Mouse (Mus musculus) liver, embryonic 14.5 days (tissue): ENCODE results near the gene Lgals2. TPM values are rescaled to one million over a fixed set of nuclear protein-coding genes. Genes with fewer than 3 reads are reported as not detected.

Source experiments
- ATAC-seq: fragments of 200-750 bp; cut with Nextera tagmentation; 2 replicates; pipeline ENCODE4 v1.8.0; 2017; ENCODE audit warnings: moderate number of reproducible peaks, mild to moderate bottlenecking, moderate library complexity; ENCODE audit not compliant: insufficient read depth
- DNase-seq, 3 experiments: peaks; one replicate each; pipeline ENCODE4 v3.0.0-alpha.2; 2012 to 2013; ENCODE audit warnings: low read depth in 3 of 3, low spot score in 3 of 3
- H3K27ac ChIP-seq: fragments of 300-500 bp; sonication (generic); 2 replicates; pipeline ENCODE4 v1.5.1; 2014; ENCODE audit warnings: moderate library complexity, mild to moderate bottlenecking, control low read depth, inconsistent platforms
- H3K27me3 ChIP-seq: fragments of 300-500 bp; sonication (generic); 2 replicates; pipeline ENCODE4 v1.6.1; 2014; ENCODE audit warnings: mild to moderate bottlenecking, low read length, moderate library complexity; ENCODE audit not compliant: control insufficient read depth, insufficient read depth
- H3K36me3 ChIP-seq: fragments of 300-500 bp; sonication (generic); replicated peaks from 2 replicates; pipeline ENCODE4 v1.6.1; 2014; ENCODE audit warnings: low read depth; ENCODE audit not compliant: control insufficient read depth, insufficient read depth
- H3K4me1 ChIP-seq, 2 experiments: fragments of 200-500 bp in 1 of 2; fragments of 300-500 bp in 1 of 2; sonication (generic) in 1 of 2; replicated peaks; 2 replicates each; pipeline ENCODE4 v1.6.1; 2012 to 2014; ENCODE audit warnings: antibody characterized with exemption in 1 of 2, inconsistent platforms in 1 of 2, low read length in 1 of 2; ENCODE audit not compliant: control insufficient read depth in 2 of 2, insufficient read depth in 2 of 2
- H3K4me2 ChIP-seq: fragments of 300-500 bp; sonication (generic); 2 replicates; pipeline ENCODE4 v1.6.1; 2014; ENCODE audit warnings: low read depth, mild to moderate bottlenecking, control low read depth, moderate library complexity
- H3K4me3 ChIP-seq, 2 experiments: fragments of 200-500 bp in 1 of 2; fragments of 300-500 bp in 1 of 2; sonication (generic) in 1 of 2; 2 replicates each; pipeline ENCODE4 v1.5.1; 2012 to 2014; ENCODE audit warnings: low read depth in 2 of 2, low read length in 2 of 2, mild to moderate bottlenecking in 2 of 2, control low read depth in 1 of 2, inconsistent platforms in 1 of 2, moderate library complexity in 1 of 2; ENCODE audit not compliant: insufficient read depth in 1 of 2
- H3K9ac ChIP-seq: fragments of 300-500 bp; sonication (generic); replicated peaks from 2 replicates; pipeline ENCODE4 v1.6.1; 2014; ENCODE audit warnings: mild to moderate bottlenecking, control low read depth, moderate library complexity
- H3K9me3 ChIP-seq: fragments of 300-500 bp; sonication (generic); 2 replicates; pipeline ENCODE4 v1.6.1; 2016; ENCODE audit warnings: low read length, mixed read lengths; ENCODE audit not compliant: control insufficient read depth
- CTCF ChIP-seq: IDR thresholded peaks from 2 replicates; pipeline ENCODE4 v1.5.1; 2016; ENCODE audit warnings: antibody characterized with exemption, low read depth, control low read depth
- EP300 ChIP-seq: IDR thresholded peaks from 2 replicates; pipeline ENCODE4 v1.6.1; 2016; ENCODE audit warnings: antibody characterized with exemption, low read depth
- WGBS: fragments of 180-500 bp; shearing (Covaris S2); extraction: QIAGEN DNeasy Blood & Tissue Kit; methylation state at CpG from one replicate; pipeline ENCODE4 v1.1.7; 2014; ENCODE audit not compliant: insufficient replicate concordance; 5-methylcytosine and 5-hydroxymethylcytosine counted together
- microRNA-seq: library from miRNA; unstranded; fragments of <30 nt; microRNA quantifications from one replicate; pipeline ENCODE4, GENCODE M21; 2016
- polyA plus RNA-seq, 2 experiments: library from polyadenylated mRNA; depleted of rRNA in 1 of 2; stranded (reverse) in 1 of 2; unstranded in 1 of 2; fragments of >200 nt; fragmentation: Nextera tagmentation in 1 of 2; extraction: Ambion mirVana in 1 of 2; gene quantifications; 2 replicates each; pipeline versions ENCODE4 v1.2.1 to v1.2.3; 2012 to 2014

Gene Lgals2
- polyA plus RNA-seq, 2 experiments, result 9.8 to 14.0 TPM

DNA sequence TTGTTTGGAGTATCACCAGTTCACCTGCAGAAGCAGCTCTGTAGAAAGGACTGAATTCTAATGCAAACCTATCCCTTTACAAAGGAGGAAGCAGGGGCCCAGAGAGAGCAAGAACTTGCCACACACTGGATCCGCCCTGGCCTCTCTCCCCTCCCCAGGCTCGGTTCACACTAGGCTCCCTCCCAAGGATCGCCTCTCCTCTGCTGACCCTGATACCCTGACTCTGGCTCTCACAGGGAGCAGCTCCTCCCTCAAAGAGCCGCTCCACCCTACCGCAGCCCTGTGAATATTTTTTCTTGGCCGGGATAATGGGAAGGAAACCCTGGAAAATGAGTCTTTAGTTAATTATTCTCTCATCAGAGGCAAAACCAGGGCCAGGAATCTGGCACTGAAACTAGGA lies 51.0 kb downstream of the Lgals2 start:
- 14% methylated on average over 6 of the region's 6 CpGs for WGBS
- peaks cover 0 to 10% of the 10 kb centered on the region in 2 experiments; a peak in 2 of 4 replicates for H3K4me1 ChIP-seq
- H3K27me3 ChIP-seq, result peaks cover 39% of the 10 kb centered on the region
- no peak overlapping the region for H3K9ac ChIP-seq
- ATAC-seq (no peak), DNase-seq (no peak)
- H3K36me3 ChIP-seq, result no peaks in the 10 kb centered on the region
- H3K27ac ChIP-seq, result no peak overlapping the region
- TF ChIP-seq EP300 (no peak), CTCF (no peak)
- H3K4me2 ChIP-seq, result no peak overlapping the region
- H3K4me3 ChIP-seq, result no peak overlapping the region
- no peaks in the 10 kb centered on the region for H3K9me3 ChIP-seq

DNA sequence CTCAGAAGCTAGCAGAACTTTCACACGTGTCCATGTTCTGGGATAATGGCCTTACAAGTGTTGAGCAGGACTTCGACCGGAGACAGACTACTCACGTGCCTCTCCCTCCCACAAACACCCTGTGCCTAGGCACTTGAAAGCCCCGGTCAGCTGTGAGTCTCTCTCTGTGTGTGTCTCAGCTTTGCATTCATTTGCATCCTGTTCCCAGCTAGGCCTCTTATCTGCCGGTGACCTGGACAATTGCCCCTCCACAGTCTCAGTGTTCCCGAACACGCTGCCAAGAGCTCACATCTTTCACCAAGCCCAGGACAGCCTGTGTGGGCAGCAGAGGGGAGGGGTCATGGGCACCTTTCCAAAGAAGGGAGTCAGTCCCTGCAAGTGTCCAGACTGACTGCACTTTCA lies 51.8 kb downstream of the Lgals2 start:
- ATAC-seq, result no peak
- H3K27me3 ChIP-seq, result peaks cover 39% of the 10 kb centered on the region

DNA sequence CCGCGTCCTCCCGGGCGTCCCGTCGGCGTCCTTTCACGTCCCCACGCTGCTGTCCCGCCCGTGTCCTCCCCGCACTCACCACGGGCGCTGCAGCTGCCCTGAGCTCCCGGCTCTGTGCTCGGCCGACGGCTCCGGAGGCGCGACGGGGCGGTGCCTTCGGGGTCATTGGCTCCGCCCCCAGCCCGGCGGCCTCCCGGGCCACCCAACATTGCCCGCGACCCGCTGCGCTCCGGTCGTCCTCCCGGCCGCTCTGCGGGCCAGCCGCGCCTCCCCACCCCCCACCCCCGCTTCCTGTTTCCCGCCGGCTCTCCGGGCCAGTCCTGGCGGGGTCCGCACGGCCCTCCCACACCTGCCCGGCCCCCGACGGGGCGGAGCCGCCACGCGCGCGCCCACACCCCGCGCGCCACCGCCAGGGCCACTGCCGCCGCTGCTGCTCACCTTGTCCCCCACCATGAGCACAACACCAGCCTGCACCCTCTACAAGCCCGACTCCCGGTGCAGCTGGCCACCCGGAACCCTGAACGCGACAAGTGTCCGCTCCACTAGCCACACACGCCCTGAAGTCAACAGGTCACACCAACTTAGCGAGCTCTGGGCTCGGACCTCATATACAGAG lies 52.4 kb downstream of the Lgals2 start, which contains the start of gene Card10:
TSS of gene Card10 (minus strand) at position 267 of the 616 bp plus-strand sequence.
- 2% methylated on average over 70 of the region's 70 CpGs for WGBS
- ATAC-seq (peak; percentile 69), DNase-seq (no peak)
- Histone ChIP-seq H3K27me3 (peaks cover 39% of the 10 kb centered on the region), H3K36me3 (no peaks in the 10 kb centered on the region), H3K9me3 (no peaks in the 10 kb centered on the region), H3K4me1 (peaks cover 0 to 10% of the 10 kb centered on the region in 2 experiments; a peak in 2 of 4 replicates), H3K9ac (no peak within 1 kb of the TSS), H3K4me2 (peak within 1 kb of the TSS; percentile 47), H3K4me3 (peak within 1 kb of the TSS; percentile 38 to 49), H3K27ac (no peak within 1 kb of the TSS)
- TF ChIP-seq EP300, result no peak
- no peak for TF ChIP-seq CTCF

More for the DNA sequence above, 51.8 kb downstream of the Lgals2 start:
- 8% methylated on average over 8 of the region's 8 CpGs for WGBS
- Histone ChIP-seq H3K4me3 (no peak overlapping the region), H3K4me2 (peak overlapping the region; percentile 47), H3K9ac (no peak overlapping the region), H3K9me3 (no peaks in the 10 kb centered on the region), H3K27ac (no peak overlapping the region), H3K4me1 (peaks cover 0 to 10% of the 10 kb centered on the region in 2 experiments; a peak in 2 of 4 replicates), H3K36me3 (no peaks in the 10 kb centered on the region)
- TF ChIP-seq EP300, result no peak
- no peak for DNase-seq

DNA sequence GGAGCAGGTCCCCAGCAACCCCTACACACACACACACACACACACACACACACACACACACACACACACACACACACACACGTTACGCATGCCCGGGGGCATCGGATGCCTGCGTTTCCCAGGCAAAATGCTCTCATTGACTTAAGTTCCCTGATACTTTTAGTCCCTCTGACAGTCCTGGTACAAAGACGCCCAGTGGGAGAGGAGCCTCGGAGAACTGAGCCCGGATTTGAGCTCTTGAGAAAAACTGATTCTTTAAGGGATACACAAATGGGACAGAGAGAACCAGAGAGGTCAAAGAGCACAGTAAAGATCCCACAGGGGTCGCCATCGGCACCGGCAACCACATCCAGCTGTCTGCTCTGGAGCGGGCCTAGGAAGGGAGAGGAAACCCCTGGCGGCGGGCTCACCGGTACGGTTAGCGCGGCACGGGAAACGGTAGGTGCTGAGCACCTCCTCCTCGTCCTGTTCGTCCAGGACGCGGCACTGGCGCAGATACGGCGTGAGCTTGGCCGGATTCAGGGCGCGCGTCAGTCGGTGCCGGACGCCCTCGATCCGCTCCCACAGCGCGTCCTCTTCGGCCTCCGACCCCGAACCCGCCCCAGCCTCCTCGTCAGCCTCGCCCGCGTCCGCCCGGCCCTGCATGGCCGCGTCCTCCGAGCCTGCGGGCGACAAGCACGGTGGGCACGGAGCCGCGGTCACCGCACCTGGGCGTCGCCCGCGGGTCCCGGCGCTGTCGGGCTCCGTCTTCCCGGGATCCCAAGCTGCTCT lies 53.2 kb downstream of the Lgals2 start:
- Histone ChIP-seq H3K4me2 (peak overlapping the region; percentile 47), H3K36me3 (no peaks in the 10 kb centered on the region), H3K4me1 (peaks cover 0 to 10% of the 10 kb centered on the region in 2 experiments; a peak in 2 of 4 replicates), H3K9me3 (no peaks in the 10 kb centered on the region), H3K9ac (no peak overlapping the region), H3K4me3 (peak overlapping the region; percentile 38 to 49), H3K27ac (no peak overlapping the region), H3K27me3 (peaks cover 39% of the 10 kb centered on the region)
- WGBS, result 6% methylated on average over 67 of the region's 67 CpGs
- no peak for DNase-seq
- peak; percentile 17; the same call in 1 of the 2 replicates for ATAC-seq
- TF ChIP-seq CTCF, result no peak
- TF ChIP-seq EP300, result no peak

DNA sequence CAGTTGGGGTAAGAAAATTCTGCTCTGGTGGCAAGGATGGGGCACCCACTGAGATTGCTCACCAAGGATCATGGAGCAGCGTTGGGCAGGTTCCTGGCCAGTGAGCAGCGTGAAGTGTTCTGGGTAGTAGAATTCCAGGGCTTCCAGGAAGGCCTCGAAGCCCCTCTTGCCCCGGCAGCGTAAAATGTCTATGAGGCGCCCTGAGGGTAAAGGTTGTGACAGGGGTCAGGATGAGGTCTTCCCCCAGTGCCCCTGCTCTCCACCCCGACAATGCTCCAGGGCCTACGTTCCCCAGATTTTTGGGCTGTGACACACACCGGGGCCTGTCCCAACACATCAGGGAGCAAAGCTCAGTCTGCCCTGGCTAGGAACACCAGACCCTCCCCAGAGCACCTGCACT lies 53.8 kb downstream of the Lgals2 start:
- Histone ChIP-seq H3K27me3 (peaks cover 39% of the 10 kb centered on the region), H3K4me3 (peak overlapping the region in 1 of 2 experiments; percentile 38; a peak in 1 of 4 replicates), H3K4me1 (peaks cover 0 to 10% of the 10 kb centered on the region in 2 experiments; a peak in 2 of 4 replicates), H3K9me3 (no peaks in the 10 kb centered on the region), H3K4me2 (peak overlapping the region; percentile 47), H3K27ac (no peak overlapping the region), H3K9ac (no peak overlapping the region), H3K36me3 (no peaks in the 10 kb centered on the region)
- DNase-seq, result no peak
- 70% methylated on average over 9 of the region's 9 CpGs for WGBS
- no peak for TF ChIP-seq CTCF
- no peak for TF ChIP-seq EP300
- ATAC-seq, result no peak

Small RNAs within 50 kb of the gene (microRNA-seq; reads per million reads assigned to microRNA genes)
- not detected for gene Mir6955

Other genes starting within 250 kb of the Lgals2 start
- not detected in 2 replicates for gene Elfn2, start 136.8 kb downstream of the Lgals2 start, polyA plus RNA-seq (2012; rRNA removed)
- gene Elfn2, start 136.8 kb downstream of the Lgals2 start, polyA plus RNA-seq (2014; fragmentation: Nextera tagmentation; extraction: Ambion mirVana), result 0.04 TPM in 1 of 2 replicates, not detected in the other
- gene Mfng, start 82.1 kb downstream of the Lgals2 start, polyA plus RNA-seq (2012; rRNA removed), result 3.4 and 3.7 TPM in 2 replicates
- gene Mfng, start 82.1 kb downstream of the Lgals2 start, polyA plus RNA-seq (2014; fragmentation: Nextera tagmentation; extraction: Ambion mirVana), result 2.9 and 3.6 TPM in 2 replicates
- gene Card10, start 52.5 kb downstream of the Lgals2 start, polyA plus RNA-seq (2012; rRNA removed), result 2.2 and 2.5 TPM in 2 replicates
- 1.1 and 1.3 TPM in 2 replicates for gene Card10, start 52.5 kb downstream of the Lgals2 start, polyA plus RNA-seq (2014; fragmentation: Nextera tagmentation; extraction: Ambion mirVana)
- 8.1 and 10.1 TPM in 2 replicates for gene Cdc42ep1, start 12.9 kb downstream of the Lgals2 start, polyA plus RNA-seq (2012; rRNA removed)
- 7.8 and 8.6 TPM in 2 replicates for gene Cdc42ep1, start 12.9 kb downstream of the Lgals2 start, polyA plus RNA-seq (2014; fragmentation: Nextera tagmentation; extraction: Ambion mirVana)
- 16.6 and 19.1 TPM in 2 replicates for gene Gga1, start 21.7 kb upstream of the Lgals2 start, polyA plus RNA-seq (2012; rRNA removed)
- gene Gga1, start 21.7 kb upstream of the Lgals2 start, polyA plus RNA-seq (2014; fragmentation: Nextera tagmentation; extraction: Ambion mirVana), result 13.6 and 15.6 TPM in 2 replicates
- 0.03 and 0.17 TPM in 2 replicates for gene Gm49510, start 44.1 kb upstream of the Lgals2 start, polyA plus RNA-seq (2012; rRNA removed)
- 0.10 and 0.13 TPM in 2 replicates for gene Gm49510, start 44.1 kb upstream of the Lgals2 start, polyA plus RNA-seq (2014; fragmentation: Nextera tagmentation; extraction: Ambion mirVana)
- gene Sh3bp1, start 44.2 kb upstream of the Lgals2 start, polyA plus RNA-seq (2012; rRNA removed), result 22.2 and 23.2 TPM in 2 replicates
- gene Sh3bp1, start 44.2 kb upstream of the Lgals2 start, polyA plus RNA-seq (2014; fragmentation: Nextera tagmentation; extraction: Ambion mirVana), result 13.3 and 15.3 TPM in 2 replicates
- 9.3 and 9.7 TPM in 2 replicates for gene Pdxp, start 58.4 kb upstream of the Lgals2 start, polyA plus RNA-seq (2012; rRNA removed)
- 6.4 and 7.8 TPM in 2 replicates for gene Pdxp, start 58.4 kb upstream of the Lgals2 start, polyA plus RNA-seq (2014; fragmentation: Nextera tagmentation; extraction: Ambion mirVana)
- gene Lgals1, start 71.2 kb upstream of the Lgals2 start, polyA plus RNA-seq (2012; rRNA removed), result 447 and 459 TPM in 2 replicates
- 641 and 675 TPM in 2 replicates for gene Lgals1, start 71.2 kb upstream of the Lgals2 start, polyA plus RNA-seq (2014; fragmentation: Nextera tagmentation; extraction: Ambion mirVana)
- gene Nol12, start 79.4 kb upstream of the Lgals2 start, polyA plus RNA-seq (2012; rRNA removed), result 7.9 and 17.5 TPM in 2 replicates
- gene Nol12, start 79.4 kb upstream of the Lgals2 start, polyA plus RNA-seq (2014; fragmentation: Nextera tagmentation; extraction: Ambion mirVana), result 31.9 and 32.7 TPM in 2 replicates
- gene Triobp, start 92.2 kb upstream of the Lgals2 start, polyA plus RNA-seq (2012; rRNA removed), result 16.1 and 17.0 TPM in 2 replicates
- gene Triobp, start 92.2 kb upstream of the Lgals2 start, polyA plus RNA-seq (2014; fragmentation: Nextera tagmentation; extraction: Ambion mirVana), result 12.3 and 13.6 TPM in 2 replicates
- gene H1f0, start 172.9 kb upstream of the Lgals2 start, polyA plus RNA-seq (2012; rRNA removed), result 53.1 and 65.2 TPM in 2 replicates
- gene H1f0, start 172.9 kb upstream of the Lgals2 start, polyA plus RNA-seq (2014; fragmentation: Nextera tagmentation; extraction: Ambion mirVana), result 47.8 and 52.8 TPM in 2 replicates
- gene Galr3, start 186.4 kb upstream of the Lgals2 start, polyA plus RNA-seq (2012; rRNA removed), result 0.30 and 0.50 TPM in 2 replicates
- not detected in 2 replicates for gene Galr3, start 186.4 kb upstream of the Lgals2 start, polyA plus RNA-seq (2014; fragmentation: Nextera tagmentation; extraction: Ambion mirVana)
- gene Ankrd54, start 207.4 kb upstream of the Lgals2 start, polyA plus RNA-seq (2012; rRNA removed), result 39.9 and 43.4 TPM in 2 replicates
- gene Ankrd54, start 207.4 kb upstream of the Lgals2 start, polyA plus RNA-seq (2014; fragmentation: Nextera tagmentation; extraction: Ambion mirVana), result 37.7 and 48.3 TPM in 2 replicates
- 99.9 and 104 TPM in 2 replicates for gene Eif3l, start 219.7 kb upstream of the Lgals2 start, polyA plus RNA-seq (2012; rRNA removed)
- gene Eif3l, start 219.7 kb upstream of the Lgals2 start, polyA plus RNA-seq (2014; fragmentation: Nextera tagmentation; extraction: Ambion mirVana), result 130 and 132 TPM in 2 replicates